Mouse (Mus musculus): Measurements from ENCODE around the gene Exosc8. TPM values are rescaled to one million over a fixed set of nuclear protein-coding genes. Genes with fewer than 3 reads are reported as not detected.
"Not testable (repeated sequence)": the region's sequence is repeated elsewhere in the genome, so short reads cannot be mapped to it uniquely, and the experiment has no call there.

Gene Exosc8
- 163 and 180 TPM in 2 replicates for polyA plus RNA-seq (2016; fragmentation: Nextera tagmentation; extraction: Ambion mirVana)

- under 1% methylated on average over 65 of the region's 65 CpGs for WGBS
- Histone ChIP-seq H3K4me3 (peak within 1 kb of the TSS; percentile 91), H3K27ac (replicated peaks) (peak within 1 kb of the TSS; percentile 98), H3K36me3 (peaks cover 61% of the 10 kb centered on the region), H3K9me3 (replicated peaks) (no peaks in the 10 kb centered on the region), H3K27me3 (ENCODE audit: low read depth, poor library complexity, severe bottlenecking) (no peaks in the 10 kb centered on the region), H3K4me1 (peaks cover 21% of the 10 kb centered on the region)
- DNase-seq (ENCODE audit: low spot score) = peak; percentile 94
These were observed at the start of gene Exosc8, which contains the start of gene Alg5 for GRCm38 (mm10) chr3:54735247-54736046. TSS of gene Exosc8 (minus strand) at chr3:54735393. TSS of gene Alg5 (plus strand) at chr3:54735539.

DNA sequence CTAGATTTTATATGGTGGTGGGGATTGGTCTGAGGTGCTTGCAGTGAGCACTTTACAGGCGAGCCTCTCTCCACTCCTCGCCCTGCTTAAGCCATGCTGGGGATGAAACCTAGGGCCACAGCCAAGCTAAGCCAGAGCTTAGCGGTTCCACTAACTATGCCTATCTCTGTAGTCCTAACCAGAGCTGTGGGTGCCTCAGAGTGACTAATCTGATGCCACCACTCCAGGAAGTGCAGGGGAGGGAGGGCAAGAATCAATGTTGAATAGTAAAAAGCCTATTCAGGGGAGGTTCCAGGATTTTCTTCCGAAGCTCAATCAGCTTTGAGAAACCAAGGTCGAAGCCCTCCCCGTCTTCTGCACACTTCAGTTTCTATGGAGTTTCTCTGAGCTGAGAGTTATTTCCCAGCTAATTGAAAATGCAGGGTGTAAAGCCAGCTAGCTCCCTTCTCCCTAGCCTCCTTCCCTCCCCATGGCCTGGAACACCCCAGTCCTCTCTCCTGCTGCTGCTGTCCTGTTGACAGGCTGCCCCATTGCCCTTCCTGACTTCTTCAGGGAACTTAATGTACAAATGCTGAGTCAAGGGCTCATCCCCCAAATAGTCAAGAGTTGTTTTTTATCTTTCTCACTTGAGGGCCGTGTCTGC lies 40.9 kb upstream of the Exosc8 start:
- Histone ChIP-seq H3K4me1 (peaks cover 7% of the 10 kb centered on the region; the same call in 1 of the 2 replicates), H3K4me3 (no peak overlapping the region)
- 64% methylated on average over 7 of the region's 7 CpGs for WGBS

GRCm38 (mm10) chr3:54773613-54774012 lies 38.4 kb upstream of the Exosc8 start:
- DNase-seq (ENCODE audit: low spot score) = no peak
- Histone ChIP-seq H3K9me3 (replicated peaks) (peaks cover 5% of the 10 kb centered on the region), H3K4me1 (peaks cover 14% of the 10 kb centered on the region), H3K27ac (replicated peaks) (no peak overlapping the region), H3K36me3 (no peaks in the 10 kb centered on the region), H3K4me3 (no peak overlapping the region), H3K27me3 (ENCODE audit: low read depth, poor library complexity, severe bottlenecking) (no peaks in the 10 kb centered on the region)
- WGBS = 84% methylated on average over 6 of the region's 6 CpGs

More for the DNA sequence above, 40.9 kb upstream of the Exosc8 start:
- H3K36me3 ChIP-seq = no peaks in the 10 kb centered on the region
- H3K27ac ChIP-seq (replicated peaks) = no peak overlapping the region
- DNase-seq (ENCODE audit: low spot score) = no peak
- peaks cover 5% of the 10 kb centered on the region for H3K9me3 ChIP-seq (replicated peaks)
- H3K27me3 ChIP-seq (ENCODE audit: low read depth, poor library complexity, severe bottlenecking) = no peaks in the 10 kb centered on the region

- no peak for DNase-seq (ENCODE audit: low spot score)
- Histone ChIP-seq H3K36me3 (no peaks in the 10 kb centered on the region), H3K9me3 (replicated peaks) (peaks cover 5% of the 10 kb centered on the region), H3K27ac (replicated peaks) (no peak overlapping the region), H3K4me3 (no peak overlapping the region), H3K4me1 (peaks cover 7% of the 10 kb centered on the region), H3K27me3 (ENCODE audit: low read depth, poor library complexity, severe bottlenecking) (no peaks in the 10 kb centered on the region)
- WGBS = 66% methylated on average over 17 of the region's 17 CpGs
These were observed 34.4 kb upstream of the Exosc8 start for GRCm38 (mm10) chr3:54769349-54770275.

GRCm38 (mm10) chr3:54768592-54768991 lies 33.4 kb upstream of the Exosc8 start:
- H3K4me3 ChIP-seq = no peak overlapping the region
- no peak overlapping the region for H3K27ac ChIP-seq (replicated peaks)
- peaks cover 3% of the 10 kb centered on the region for H3K9me3 ChIP-seq (replicated peaks)
- no peaks in the 10 kb centered on the region for H3K36me3 ChIP-seq
- H3K4me1 ChIP-seq = peaks cover 14% of the 10 kb centered on the region
- no peaks in the 10 kb centered on the region for H3K27me3 ChIP-seq (ENCODE audit: low read depth, poor library complexity, severe bottlenecking)
- no peak for DNase-seq (ENCODE audit: low spot score)
- 91% methylated on average over 8 of the region's 8 CpGs for WGBS

GRCm38 (mm10) chr3:54766811-54767210 lies 31.6 kb upstream of the Exosc8 start:
- Histone ChIP-seq H3K9me3 (replicated peaks) (no peaks in the 10 kb centered on the region), H3K27ac (replicated peaks) (no peak overlapping the region), H3K36me3 (no peaks in the 10 kb centered on the region), H3K4me3 (no peak overlapping the region), H3K4me1 (peaks cover 16% of the 10 kb centered on the region), H3K27me3 (ENCODE audit: low read depth, poor library complexity, severe bottlenecking) (no peaks in the 10 kb centered on the region)
- DNase-seq (ENCODE audit: low spot score) = no peak
- 86% methylated on average over 5 of the region's 5 CpGs for WGBS

DNA sequence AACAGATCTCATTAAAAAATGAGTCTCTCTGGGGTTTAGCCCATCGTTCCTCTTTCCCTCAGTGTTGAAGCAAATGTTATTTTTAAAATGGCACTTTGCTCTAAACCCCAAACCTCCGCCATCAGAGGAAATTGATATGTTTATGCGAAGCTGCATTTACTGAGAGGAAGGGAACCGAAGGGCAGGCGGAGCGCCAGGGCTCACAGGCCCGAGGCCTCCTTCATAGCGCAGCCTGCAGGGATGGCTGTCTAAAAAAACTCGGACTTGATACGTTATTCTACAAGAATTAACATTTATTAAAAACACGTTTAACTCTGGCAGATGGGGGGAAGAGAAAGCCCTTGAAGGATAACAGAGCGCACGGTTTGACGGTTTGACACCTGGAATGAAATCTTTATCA lies 30.8 kb upstream of the Exosc8 start:
- Histone ChIP-seq H3K9me3 (replicated peaks) (no peaks in the 10 kb centered on the region), H3K27me3 (ENCODE audit: low read depth, poor library complexity, severe bottlenecking) (no peaks in the 10 kb centered on the region), H3K27ac (replicated peaks) (no peak overlapping the region), H3K4me1 (peaks cover 22% of the 10 kb centered on the region), H3K4me3 (no peak overlapping the region), H3K36me3 (no peaks in the 10 kb centered on the region)
- no peak for DNase-seq (ENCODE audit: low spot score)
- 80% methylated on average over 14 of the region's 14 CpGs for WGBS

GRCm38 (mm10) chr3:54765521-54765920 lies 30.3 kb upstream of the Exosc8 start:
- not testable (repeated sequence) for H3K36me3 ChIP-seq; H3K27ac ChIP-seq (replicated peaks); H3K27me3 ChIP-seq (ENCODE audit: low read depth, poor library complexity, severe bottlenecking); H3K4me3 ChIP-seq; H3K9me3 ChIP-seq (replicated peaks); DNase-seq (ENCODE audit: low spot score)
- 85% methylated on average over 6 of the region's 6 CpGs for WGBS
- H3K4me1 ChIP-seq = peaks cover 27% of the 10 kb centered on the region

DNA sequence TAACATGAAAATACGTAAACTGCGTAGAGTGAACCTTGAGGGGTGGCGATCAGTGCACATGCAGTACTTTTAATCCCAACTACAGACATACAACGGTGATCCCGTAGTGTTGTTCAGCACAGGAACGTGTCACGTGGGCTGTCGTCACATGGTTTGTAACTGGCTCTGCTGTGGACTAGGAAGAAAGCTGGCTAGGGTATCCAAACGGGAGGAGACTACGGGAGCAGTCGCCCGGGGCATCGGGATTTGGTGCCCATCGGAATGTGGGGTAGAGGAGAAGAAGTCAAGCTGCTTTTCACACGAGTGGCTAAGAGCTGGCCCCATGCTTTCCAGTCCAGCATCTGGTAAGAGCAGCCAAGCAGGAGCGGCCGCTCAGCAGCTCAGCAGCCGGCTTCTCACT lies 29.2 kb upstream of the Exosc8 start:
- 68% methylated on average over 18 of the region's 18 CpGs for WGBS
- Histone ChIP-seq H3K4me1 (peaks cover 25% of the 10 kb centered on the region), H3K36me3 (no peaks in the 10 kb centered on the region), H3K4me3 (peak overlapping the region; percentile 20; the same call in 1 of the 2 replicates), H3K9me3 (replicated peaks) (no peaks in the 10 kb centered on the region), H3K27ac (replicated peaks) (no peak overlapping the region), H3K27me3 (ENCODE audit: low read depth, poor library complexity, severe bottlenecking) (no peaks in the 10 kb centered on the region)
- peak; percentile 25 for DNase-seq (ENCODE audit: low spot score)

DNA sequence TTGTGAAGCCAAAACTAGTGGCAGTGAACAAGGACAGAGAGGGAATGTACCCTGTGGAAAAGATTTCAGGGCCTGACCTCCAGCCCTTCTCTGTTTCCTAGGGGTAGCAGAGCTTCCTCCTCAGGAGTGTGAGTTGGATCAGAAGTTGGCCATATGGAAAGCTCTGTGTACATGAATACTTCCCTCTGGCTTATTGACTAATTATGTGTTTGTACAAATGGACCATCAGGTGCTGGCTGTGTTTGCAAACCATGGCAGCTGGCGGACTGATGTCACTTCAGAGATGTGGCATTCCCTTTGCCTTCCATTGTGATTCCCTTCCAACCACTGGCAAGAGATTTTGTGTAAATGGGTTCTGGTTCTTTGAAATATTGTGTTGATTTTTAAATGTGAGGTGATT lies 26.1 kb upstream of the Exosc8 start:
- WGBS = 82% methylated on average over 1 of the region's 1 CpGs
- H3K9me3 ChIP-seq (replicated peaks) = no peaks in the 10 kb centered on the region
- H3K4me3 ChIP-seq = no peak overlapping the region
- no peaks in the 10 kb centered on the region for H3K36me3 ChIP-seq
- peaks cover 18% of the 10 kb centered on the region for H3K27me3 ChIP-seq (ENCODE audit: low read depth, poor library complexity, severe bottlenecking)
- no peak for DNase-seq (ENCODE audit: low spot score)
- peaks cover 31% of the 10 kb centered on the region for H3K4me1 ChIP-seq
- no peak overlapping the region for H3K27ac ChIP-seq (replicated peaks)

GRCm38 (mm10) chr3:54760321-54761115 lies 25.3 kb upstream of the Exosc8 start:
- no peaks in the 10 kb centered on the region for H3K36me3 ChIP-seq

GRCm38 (mm10) chr3:54759211-54759610 lies 24.0 kb upstream of the Exosc8 start:
- 82% methylated on average over 9 of the region's 9 CpGs for WGBS
- Histone ChIP-seq H3K27me3 (ENCODE audit: low read depth, poor library complexity, severe bottlenecking) (peaks cover 38% of the 10 kb centered on the region), H3K36me3 (no peaks in the 10 kb centered on the region), H3K9me3 (replicated peaks) (no peaks in the 10 kb centered on the region), H3K4me1 (peaks cover 41% of the 10 kb centered on the region), H3K4me3 (no peak overlapping the region), H3K27ac (replicated peaks) (no peak overlapping the region)
- no peak for DNase-seq (ENCODE audit: low spot score)

More at GRCm38 (mm10) chr3:54760321-54761115, 25.3 kb upstream of the Exosc8 start:
- WGBS = 57% methylated on average over 15 of the region's 15 CpGs
- H3K4me3 ChIP-seq = no peak overlapping the region
- H3K27ac ChIP-seq (replicated peaks) = no peak overlapping the region
- H3K4me1 ChIP-seq = peaks cover 38% of the 10 kb centered on the region
- peaks cover 25% of the 10 kb centered on the region for H3K27me3 ChIP-seq (ENCODE audit: low read depth, poor library complexity, severe bottlenecking)
- H3K9me3 ChIP-seq (replicated peaks) = no peaks in the 10 kb centered on the region
- DNase-seq (ENCODE audit: low spot score) = no peak
